Mouse (Mus musculus): Measurements from ENCODE around the gene Btbd35f25.

DNA sequence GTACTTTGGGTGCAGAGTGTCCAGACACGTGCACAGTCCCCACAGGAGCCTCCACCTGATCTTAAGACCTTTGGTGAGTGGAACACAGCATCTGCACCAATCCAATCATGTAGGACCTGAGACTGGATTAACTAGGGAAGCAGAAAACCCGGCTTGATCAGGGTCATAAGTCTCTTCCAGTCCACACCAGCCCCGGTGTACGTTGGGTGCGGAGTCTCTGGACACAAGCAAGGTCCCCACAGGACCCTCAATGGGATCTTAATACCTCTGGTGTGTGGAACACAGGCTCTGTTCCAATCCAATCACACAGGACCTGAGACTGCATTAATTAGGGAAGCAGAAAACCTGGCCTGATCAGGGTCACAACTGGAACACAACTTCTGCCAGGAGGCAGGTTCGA is 20.0 kb upstream of the Btbd35f25 start:
- TF ChIP-seq POLR2A (IDR thresholded peaks at IDR 0.05; ENCODE audit: control insufficient read depth, low read depth, low read length) (no peak), CTCF (IDR thresholded peaks at IDR 0.05; ENCODE audit: control insufficient read depth, insufficient read depth, insufficient replicate concordance, low read depth, low read length) (no peak)
